Mouse (Mus musculus): ENCODE measurements around the gene Gpat2. TPM values are rescaled to one million over a fixed set of nuclear protein-coding genes. Genes with fewer than 3 reads are reported as not detected.

The Gpat2 gene
- polyA plus RNA-seq, 1 experiment, result 0.05 TPM

DNA sequence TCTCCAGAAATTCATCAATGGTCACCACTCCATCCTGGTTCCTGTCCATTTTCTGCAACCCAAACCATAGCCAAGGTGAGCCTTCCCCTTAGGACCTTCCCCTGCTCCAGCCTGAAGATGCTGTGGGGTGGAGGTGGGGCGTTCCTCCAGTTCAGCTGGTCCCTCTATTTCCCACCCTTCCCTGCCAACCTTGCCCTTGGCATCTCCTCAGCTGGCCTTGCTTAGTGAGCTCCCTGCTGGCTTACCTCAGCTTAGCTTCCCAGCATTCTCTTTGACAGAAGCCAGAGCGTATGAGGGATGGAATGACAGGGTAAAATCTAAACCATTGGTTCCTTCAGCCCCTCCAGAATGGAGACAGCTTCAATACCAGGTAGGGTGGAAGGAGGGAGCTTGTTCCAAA lies 34.3 kb downstream of the Gpat2 start:
- H3K4me3 ChIP-seq (ENCODE audit: low read depth, low read length), result no peak overlapping the region
- H3K27me3 ChIP-seq (ENCODE audit: control insufficient read depth, insufficient read depth, low read length), result no peaks in the 10 kb centered on the region
- no peak overlapping the region for H3K27ac ChIP-seq (ENCODE audit: insufficient read depth, low read depth, low read length)
- no peaks in the 10 kb centered on the region for H3K4me1 ChIP-seq (ENCODE audit: control insufficient read depth, insufficient read depth, insufficient read length, low read length)
- 75% methylated on average over 2 of the region's 2 CpGs for WGBS
- no peak for TF ChIP-seq CTCF (IDR thresholded peaks at IDR 0.05; ENCODE audit: extremely low read depth, insufficient read length, insufficient replicate concordance, low read depth, low read length)
- TF ChIP-seq POLR2A (IDR thresholded peaks at IDR 0.05; ENCODE audit: low read depth, low read length), result no peak
- H3K36me3 ChIP-seq (ENCODE audit: control insufficient read depth, insufficient read depth, low read length), result no peaks in the 10 kb centered on the region

GRCm38 (mm10) chr2:127461351-127461750 lies 36.4 kb downstream of the Gpat2 start:
- no peaks in the 10 kb centered on the region for H3K27me3 ChIP-seq (ENCODE audit: control insufficient read depth, insufficient read depth, low read length)

GRCm38 (mm10) chr2:127462314-127462713 lies 37.3 kb downstream of the Gpat2 start:
- Histone ChIP-seq H3K36me3 (ENCODE audit: control insufficient read depth, insufficient read depth, low read length) (no peaks in the 10 kb centered on the region), H3K27me3 (ENCODE audit: control insufficient read depth, insufficient read depth, low read length) (no peaks in the 10 kb centered on the region), H3K4me3 (ENCODE audit: low read depth, low read length) (no peak overlapping the region), H3K27ac (ENCODE audit: insufficient read depth, low read depth, low read length) (no peak overlapping the region), H3K4me1 (ENCODE audit: control insufficient read depth, insufficient read depth, insufficient read length, low read length) (no peaks in the 10 kb centered on the region)
- 7% methylated on average over 8 of the region's 8 CpGs for WGBS
- no peak for TF ChIP-seq POLR2A (IDR thresholded peaks at IDR 0.05; ENCODE audit: low read depth, low read length)
- peak; percentile 77; the same call in 1 of the 2 replicates for TF ChIP-seq CTCF (IDR thresholded peaks at IDR 0.05; ENCODE audit: extremely low read depth, insufficient read length, insufficient replicate concordance, low read depth, low read length)

More at GRCm38 (mm10) chr2:127461351-127461750, 36.4 kb downstream of the Gpat2 start:
- WGBS, result 48% methylated on average over 9 of the region's 9 CpGs
- Histone ChIP-seq H3K4me3 (ENCODE audit: low read depth, low read length) (no peak overlapping the region), H3K36me3 (ENCODE audit: control insufficient read depth, insufficient read depth, low read length) (no peaks in the 10 kb centered on the region), H3K27ac (ENCODE audit: insufficient read depth, low read depth, low read length) (no peak overlapping the region), H3K4me1 (ENCODE audit: control insufficient read depth, insufficient read depth, insufficient read length, low read length) (no peaks in the 10 kb centered on the region)
- TF ChIP-seq CTCF (IDR thresholded peaks at IDR 0.05; ENCODE audit: extremely low read depth, insufficient read length, insufficient replicate concordance, low read depth, low read length) (no peak), POLR2A (IDR thresholded peaks at IDR 0.05; ENCODE audit: low read depth, low read length) (no peak)

GRCm38 (mm10) chr2:127470183-127470582 lies 45.2 kb downstream of the Gpat2 start:
- no peak overlapping the region for H3K4me3 ChIP-seq (ENCODE audit: low read depth, low read length)
- no peak overlapping the region for H3K27ac ChIP-seq (ENCODE audit: insufficient read depth, low read depth, low read length)
- no peaks in the 10 kb centered on the region for H3K4me1 ChIP-seq (ENCODE audit: control insufficient read depth, insufficient read depth, insufficient read length, low read length)
- H3K36me3 ChIP-seq (ENCODE audit: control insufficient read depth, insufficient read depth, low read length), result no peaks in the 10 kb centered on the region
- no peaks in the 10 kb centered on the region for H3K27me3 ChIP-seq (ENCODE audit: control insufficient read depth, insufficient read depth, low read length)
- no peak for TF ChIP-seq CTCF (IDR thresholded peaks at IDR 0.05; ENCODE audit: extremely low read depth, insufficient read length, insufficient replicate concordance, low read depth, low read length)
- no peak for TF ChIP-seq POLR2A (IDR thresholded peaks at IDR 0.05; ENCODE audit: low read depth, low read length)
- 75% methylated on average over 5 of the region's 5 CpGs for WGBS

DNA sequence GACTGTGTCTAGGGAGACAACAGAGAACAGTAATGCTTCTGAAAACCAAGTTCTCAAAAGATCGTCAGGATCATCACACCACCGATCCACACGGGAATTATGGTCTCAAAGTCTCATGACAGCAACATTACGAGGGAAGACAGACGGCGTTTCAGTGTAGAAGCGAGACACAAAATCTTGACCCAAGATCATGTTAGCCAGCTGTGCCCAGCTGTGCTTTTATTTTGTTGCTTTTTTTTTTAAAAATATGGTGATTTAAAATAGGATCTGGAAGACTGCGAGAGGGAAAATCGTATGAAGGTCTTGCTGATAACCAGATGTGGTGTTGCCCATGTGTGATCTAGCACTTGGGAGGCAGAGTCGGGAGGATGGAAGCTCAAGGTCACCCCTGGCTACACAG lies 45.7 kb downstream of the Gpat2 start:
- no peak overlapping the region for H3K27ac ChIP-seq (ENCODE audit: insufficient read depth, low read depth, low read length)

GRCm38 (mm10) chr2:127471281-127471680 lies 46.3 kb downstream of the Gpat2 start:
- no peaks in the 10 kb centered on the region for H3K4me1 ChIP-seq (ENCODE audit: control insufficient read depth, insufficient read depth, insufficient read length, low read length)
- TF ChIP-seq CTCF (IDR thresholded peaks at IDR 0.05; ENCODE audit: extremely low read depth, insufficient read length, insufficient replicate concordance, low read depth, low read length) (no peak), POLR2A (IDR thresholded peaks at IDR 0.05; ENCODE audit: low read depth, low read length) (no peak)
- H3K4me3 ChIP-seq (ENCODE audit: low read depth, low read length), result no peak overlapping the region
- 83% methylated on average over 8 of the region's 8 CpGs for WGBS
- no peak overlapping the region for H3K27ac ChIP-seq (ENCODE audit: insufficient read depth, low read depth, low read length)
- no peaks in the 10 kb centered on the region for H3K27me3 ChIP-seq (ENCODE audit: control insufficient read depth, insufficient read depth, low read length)
- no peaks in the 10 kb centered on the region for H3K36me3 ChIP-seq (ENCODE audit: control insufficient read depth, insufficient read depth, low read length)

More for the DNA sequence above, 45.7 kb downstream of the Gpat2 start:
- Histone ChIP-seq H3K4me1 (ENCODE audit: control insufficient read depth, insufficient read depth, insufficient read length, low read length) (no peaks in the 10 kb centered on the region), H3K27me3 (ENCODE audit: control insufficient read depth, insufficient read depth, low read length) (no peaks in the 10 kb centered on the region), H3K4me3 (ENCODE audit: low read depth, low read length) (no peak overlapping the region), H3K36me3 (ENCODE audit: control insufficient read depth, insufficient read depth, low read length) (no peaks in the 10 kb centered on the region)
- WGBS, result 75% methylated on average over 10 of the region's 10 CpGs
- no peak for TF ChIP-seq CTCF (IDR thresholded peaks at IDR 0.05; ENCODE audit: extremely low read depth, insufficient read length, insufficient replicate concordance, low read depth, low read length)
- TF ChIP-seq POLR2A (IDR thresholded peaks at IDR 0.05; ENCODE audit: low read depth, low read length), result no peak

- 44% methylated on average over 3 of the region's 3 CpGs for WGBS
- no peaks in the 10 kb centered on the region for H3K27me3 ChIP-seq (ENCODE audit: control insufficient read depth, insufficient read depth, low read length)
- no peaks in the 10 kb centered on the region for H3K4me1 ChIP-seq (ENCODE audit: control insufficient read depth, insufficient read depth, insufficient read length, low read length)
- no peak overlapping the region for H3K4me3 ChIP-seq (ENCODE audit: low read depth, low read length)
- TF ChIP-seq CTCF (IDR thresholded peaks at IDR 0.05; ENCODE audit: extremely low read depth, insufficient read length, insufficient replicate concordance, low read depth, low read length) (no peak), POLR2A (IDR thresholded peaks at IDR 0.05; ENCODE audit: low read depth, low read length) (no peak)
- no peak overlapping the region for H3K27ac ChIP-seq (ENCODE audit: insufficient read depth, low read depth, low read length)
- H3K36me3 ChIP-seq (ENCODE audit: control insufficient read depth, insufficient read depth, low read length), result no peaks in the 10 kb centered on the region
These were observed 47.3 kb downstream of the Gpat2 start for GRCm38 (mm10) chr2:127472279-127472678.

All from small intestine, adult 2 months (tissue).